Mouse (Mus musculus): ENCODE results near the gene Epha7. TPM values are rescaled to one million over a fixed set of nuclear protein-coding genes. Genes with fewer than 3 reads are reported as not detected.

Epha7 gene
- polyA plus RNA-seq, 1 experiment: 0.94 TPM

DNA sequence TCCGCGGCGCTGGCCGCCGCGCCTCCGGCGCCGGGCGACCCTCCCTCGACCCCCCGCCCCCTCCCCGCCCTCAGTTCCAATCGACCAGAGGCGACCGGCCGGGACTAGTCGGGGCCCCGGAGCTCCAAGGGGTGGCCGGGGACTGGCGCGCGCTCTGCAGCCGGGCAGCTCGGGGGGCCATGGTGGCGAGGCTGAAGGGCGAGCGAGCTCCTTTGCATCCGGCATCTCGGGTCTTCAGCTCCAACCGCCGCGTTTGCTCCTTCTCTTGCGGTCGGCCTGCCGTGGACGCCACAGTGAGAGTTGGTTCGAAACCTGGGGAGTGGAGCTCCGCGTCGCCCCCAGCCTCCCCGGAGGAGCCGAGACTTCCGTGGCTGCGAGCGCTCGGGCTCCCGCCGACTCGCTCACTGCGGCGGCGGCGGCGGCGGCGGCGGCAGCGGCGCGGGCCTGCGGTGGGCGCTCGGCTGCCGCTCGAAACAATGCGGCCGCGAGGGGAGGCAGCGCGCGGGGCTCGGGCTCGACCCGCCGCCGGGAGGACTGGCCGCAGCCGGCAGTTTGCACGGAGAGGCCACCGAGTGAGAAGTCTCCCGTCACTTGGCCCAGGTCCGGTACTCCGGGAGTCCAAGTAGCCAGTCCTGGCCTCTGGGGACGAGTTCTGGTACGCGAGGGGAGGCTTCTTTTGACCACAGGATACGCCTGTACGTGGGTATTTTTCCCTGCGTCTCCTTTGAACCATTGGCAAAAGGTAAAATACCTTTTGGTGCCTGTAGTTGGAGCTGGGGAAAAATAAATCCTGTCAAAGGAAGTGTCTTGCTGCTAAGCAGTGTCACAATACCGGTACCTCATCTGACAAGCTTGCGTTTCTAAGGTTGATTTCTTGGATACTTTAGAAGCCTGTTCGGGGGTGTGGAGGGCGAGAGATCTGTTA lies 882 bp downstream of the Epha7 start:
- H3K4me3 ChIP-seq: peak overlapping the region; percentile 51
- H3K79me2 ChIP-seq (ENCODE audit: control insufficient read depth, insufficient read depth): no peaks in the 10 kb centered on the region
- TF ChIP-seq REST (IDR thresholded peaks at IDR 0.05; ENCODE audit: insufficient read depth, insufficient read length) (no peak), TCF12 (IDR thresholded peaks at IDR 0.05; ENCODE audit: insufficient read depth, poor library complexity, severe bottlenecking) (no peak), POLR2A (IDR thresholded peaks at IDR 0.05; ENCODE audit: insufficient read length, low read depth) (no peak), E2F4 (IDR thresholded peaks at IDR 0.05; ENCODE audit: insufficient read depth) (no peak), SRF (IDR thresholded peaks at IDR 0.05; ENCODE audit: control insufficient read depth, insufficient read length, low read depth) (no peak), TCF3 (IDR thresholded peaks at IDR 0.05; ENCODE audit: insufficient read length, low read depth) (no peak), MAX (IDR thresholded peaks at IDR 0.05; ENCODE audit: low read depth) (no peak), MYOD1 (IDR thresholded peaks at IDR 0.05; ENCODE audit: control insufficient read depth in 1 of 3, insufficient read length in 2 of 3, low read depth in 2 of 3) (no peak), USF1 (IDR thresholded peaks at IDR 0.05; ENCODE audit: low read depth) (no peak), CEBPB (IDR thresholded peaks at IDR 0.05; ENCODE audit: insufficient read depth, poor library complexity, severe bottlenecking) (no peak), MYOG (IDR thresholded peaks at IDR 0.05; ENCODE audit: control insufficient read depth in 1 of 3, insufficient read depth in 1 of 3, insufficient read length in 2 of 3, low read depth in 2 of 3) (no peak), POLR2AphosphoS2 (IDR thresholded peaks at IDR 0.05; ENCODE audit: insufficient read length, low read depth) (no peak)
- H3K36me3 ChIP-seq (ENCODE audit: control insufficient read depth, insufficient read depth): no peaks in the 10 kb centered on the region
- no peaks in the 10 kb centered on the region for H3K27me3 ChIP-seq (ENCODE audit: control insufficient read depth, insufficient read depth, insufficient read length)
- H3ac ChIP-seq (ENCODE audit: control insufficient read depth, insufficient read length): peak overlapping the region; percentile 34
- peak overlapping the region; percentile 81 for H3K4me2 ChIP-seq (ENCODE audit: low read depth)

DNA sequence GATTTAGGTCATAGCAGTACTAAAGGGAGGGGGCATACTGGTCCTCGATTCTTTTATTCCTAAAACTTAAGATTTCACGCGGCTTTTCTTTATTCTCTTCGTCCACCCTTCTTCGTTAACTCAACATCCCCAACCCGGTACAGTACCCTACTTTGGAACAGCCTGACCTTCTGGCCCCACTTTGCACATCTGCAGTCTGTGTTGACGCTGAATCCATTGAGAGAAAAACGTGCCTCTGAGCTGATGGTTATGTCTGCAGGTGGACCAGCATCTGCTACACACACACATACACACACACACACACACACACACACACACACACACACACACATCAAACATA lies 1.5 kb downstream of the Epha7 start:
- H3K36me3 ChIP-seq (ENCODE audit: control insufficient read depth, insufficient read depth): no peaks in the 10 kb centered on the region

DNA sequence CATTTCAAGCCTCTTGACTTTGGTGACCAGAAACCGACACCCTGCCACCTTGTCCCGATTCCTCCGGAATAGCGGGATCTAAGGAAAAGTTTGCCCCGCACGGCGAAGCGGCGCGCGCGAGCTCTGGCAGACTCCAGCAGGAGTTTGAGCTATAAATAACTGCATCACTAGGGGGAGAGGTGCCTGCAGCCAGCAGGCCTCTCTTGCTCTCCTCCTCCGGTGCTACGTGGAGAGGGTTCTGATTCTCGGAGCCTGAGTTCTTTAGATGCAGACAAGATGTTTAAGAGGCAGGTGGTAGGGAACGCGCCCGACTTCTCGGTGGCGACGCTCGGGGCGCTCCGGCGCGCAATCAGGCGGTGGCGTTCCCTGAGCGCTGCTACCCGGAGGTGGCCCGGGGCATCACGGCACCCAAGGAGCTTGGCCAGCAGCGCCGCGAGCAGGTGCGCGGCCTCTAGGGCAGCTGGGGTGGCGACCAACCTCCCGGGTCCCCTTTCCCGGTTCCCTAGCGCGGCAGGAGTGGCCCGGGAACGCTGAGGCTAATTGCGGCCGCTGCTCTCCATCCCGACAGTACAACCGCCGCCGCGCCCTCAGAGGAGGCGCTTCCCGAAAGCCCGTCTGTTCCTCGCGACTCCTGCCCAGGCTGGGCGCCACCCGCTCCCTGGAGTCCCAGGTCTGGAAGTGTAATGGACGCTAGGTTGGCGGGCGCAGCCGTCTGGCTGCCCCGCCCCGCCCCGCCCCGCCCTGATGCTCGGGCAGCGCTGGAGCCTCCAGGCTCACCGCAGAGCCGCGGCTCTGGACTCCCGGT lies 2.1 kb downstream of the Epha7 start:
- Histone ChIP-seq H3K4me3 (peak overlapping the region; percentile 51), H3ac (ENCODE audit: control insufficient read depth, insufficient read length) (peak overlapping the region; percentile 34), H3K36me3 (ENCODE audit: control insufficient read depth, insufficient read depth) (no peaks in the 10 kb centered on the region), H3K79me2 (ENCODE audit: control insufficient read depth, insufficient read depth) (no peaks in the 10 kb centered on the region), H3K27me3 (ENCODE audit: control insufficient read depth, insufficient read depth, insufficient read length) (no peaks in the 10 kb centered on the region), H3K4me2 (ENCODE audit: low read depth) (peak overlapping the region; percentile 81)
- no peak for TF ChIP-seq REST (IDR thresholded peaks at IDR 0.05; ENCODE audit: insufficient read depth, insufficient read length)
- no peak for TF ChIP-seq SRF (IDR thresholded peaks at IDR 0.05; ENCODE audit: control insufficient read depth, insufficient read length, low read depth)
- TF ChIP-seq MYOD1 (IDR thresholded peaks at IDR 0.05; ENCODE audit: control insufficient read depth in 1 of 3, insufficient read length in 2 of 3, low read depth in 2 of 3): peak in 2 of 3 experiments; percentile 22 to 48
- TF ChIP-seq E2F4 (IDR thresholded peaks at IDR 0.05; ENCODE audit: insufficient read depth): no peak
- TF ChIP-seq MYOG (IDR thresholded peaks at IDR 0.05; ENCODE audit: control insufficient read depth in 1 of 3, insufficient read depth in 1 of 3, insufficient read length in 2 of 3, low read depth in 2 of 3): peak in 2 of 3 experiments; percentile 29 to 57
- TF ChIP-seq TCF12 (IDR thresholded peaks at IDR 0.05; ENCODE audit: insufficient read depth, poor library complexity, severe bottlenecking): no peak

More for the DNA sequence above, 1.5 kb downstream of the Epha7 start:
- Histone ChIP-seq H3K79me2 (ENCODE audit: control insufficient read depth, insufficient read depth) (no peaks in the 10 kb centered on the region), H3ac (ENCODE audit: control insufficient read depth, insufficient read length) (peak overlapping the region; percentile 34), H3K27me3 (ENCODE audit: control insufficient read depth, insufficient read depth, insufficient read length) (no peaks in the 10 kb centered on the region), H3K4me3 (peak overlapping the region; percentile 51), H3K4me2 (ENCODE audit: low read depth) (peak overlapping the region; percentile 81)
- TF ChIP-seq MAX (IDR thresholded peaks at IDR 0.05; ENCODE audit: low read depth) (no peak), MYOG (IDR thresholded peaks at IDR 0.05; ENCODE audit: control insufficient read depth in 1 of 3, insufficient read depth in 1 of 3, insufficient read length in 2 of 3, low read depth in 2 of 3) (no peak), POLR2AphosphoS2 (IDR thresholded peaks at IDR 0.05; ENCODE audit: insufficient read length, low read depth) (no peak), TCF12 (IDR thresholded peaks at IDR 0.05; ENCODE audit: insufficient read depth, poor library complexity, severe bottlenecking) (no peak), CEBPB (IDR thresholded peaks at IDR 0.05; ENCODE audit: insufficient read depth, poor library complexity, severe bottlenecking) (no peak), MYOD1 (IDR thresholded peaks at IDR 0.05; ENCODE audit: control insufficient read depth in 1 of 3, insufficient read length in 2 of 3, low read depth in 2 of 3) (no peak), E2F4 (IDR thresholded peaks at IDR 0.05; ENCODE audit: insufficient read depth) (no peak), REST (IDR thresholded peaks at IDR 0.05; ENCODE audit: insufficient read depth, insufficient read length) (no peak), SRF (IDR thresholded peaks at IDR 0.05; ENCODE audit: control insufficient read depth, insufficient read length, low read depth) (no peak), TCF3 (IDR thresholded peaks at IDR 0.05; ENCODE audit: insufficient read length, low read depth) (no peak), USF1 (IDR thresholded peaks at IDR 0.05; ENCODE audit: low read depth) (no peak), POLR2A (IDR thresholded peaks at IDR 0.05; ENCODE audit: insufficient read length, low read depth) (no peak)

DNA sequence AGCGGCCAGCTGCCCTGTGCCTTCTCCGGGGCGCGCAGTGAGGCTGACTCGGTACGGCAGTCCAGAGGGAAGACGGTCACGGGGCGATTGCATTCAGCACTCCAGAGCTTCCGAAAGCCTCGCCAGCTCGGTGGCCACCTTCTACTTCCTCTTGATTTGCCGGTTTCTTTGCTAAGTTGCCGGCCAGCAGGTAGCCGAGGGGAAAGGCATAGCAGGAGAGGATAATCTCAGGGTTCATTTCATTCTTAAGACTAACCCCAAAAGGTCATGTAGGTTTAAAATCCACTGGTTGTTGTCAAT lies 2.6 kb downstream of the Epha7 start:
- Histone ChIP-seq H3K4me3 (peak overlapping the region; percentile 51), H3K79me2 (ENCODE audit: control insufficient read depth, insufficient read depth) (no peaks in the 10 kb centered on the region), H3K27me3 (ENCODE audit: control insufficient read depth, insufficient read depth, insufficient read length) (no peaks in the 10 kb centered on the region), H3ac (ENCODE audit: control insufficient read depth, insufficient read length) (peak overlapping the region; percentile 34), H3K4me2 (ENCODE audit: low read depth) (peak overlapping the region; percentile 81), H3K36me3 (ENCODE audit: control insufficient read depth, insufficient read depth) (no peaks in the 10 kb centered on the region)
- TF ChIP-seq MYOG (IDR thresholded peaks at IDR 0.05; ENCODE audit: control insufficient read depth in 1 of 3, insufficient read depth in 1 of 3, insufficient read length in 2 of 3, low read depth in 2 of 3) (peak in 1 of 3 experiments; percentile 42), USF1 (IDR thresholded peaks at IDR 0.05; ENCODE audit: low read depth) (no peak), POLR2A (IDR thresholded peaks at IDR 0.05; ENCODE audit: insufficient read length, low read depth) (peak; percentile 46), TCF3 (IDR thresholded peaks at IDR 0.05; ENCODE audit: insufficient read length, low read depth) (no peak), POLR2AphosphoS2 (IDR thresholded peaks at IDR 0.05; ENCODE audit: insufficient read length, low read depth) (no peak), E2F4 (IDR thresholded peaks at IDR 0.05; ENCODE audit: insufficient read depth) (no peak), MYOD1 (IDR thresholded peaks at IDR 0.05; ENCODE audit: control insufficient read depth in 1 of 3, insufficient read length in 2 of 3, low read depth in 2 of 3) (peak in 2 of 3 experiments; percentile 11 to 35), MAX (IDR thresholded peaks at IDR 0.05; ENCODE audit: low read depth) (no peak)

Measured in myocyte (in vitro differentiated cells).